Mouse (Mus musculus) liver, embryonic 12.5 days (tissue): ENCODE measurements around the gene Hexb. TPM values are rescaled to one million over a fixed set of nuclear protein-coding genes. Genes with fewer than 3 reads are reported as not detected.
"Not testable (repeated sequence)": the region's sequence is repeated elsewhere in the genome, so short reads cannot be mapped to it uniquely, and the experiment has no call there.

Experiments used
- ATAC-seq: fragments of 200-750 bp; cut with Nextera tagmentation; 2 replicates; pipeline ENCODE4 v1.8.0; 2017; ENCODE audit warnings: moderate number of reproducible peaks, mild to moderate bottlenecking, moderate library complexity
- H3K27ac ChIP-seq: fragments of 300-500 bp; sonication (generic); 2 replicates; pipeline ENCODE4 v1.5.1; 2016; ENCODE audit warnings: mild to moderate bottlenecking
- H3K27me3 ChIP-seq: fragments of 300-500 bp; sonication (generic); replicated peaks from 2 replicates; pipeline ENCODE4 v1.6.1; 2016; ENCODE audit warnings: mild to moderate bottlenecking, moderate library complexity
- H3K36me3 ChIP-seq: fragments of 300-500 bp; sonication (generic); 2 replicates; pipeline ENCODE4 v1.6.1; 2016; ENCODE audit warnings: mild to moderate bottlenecking, moderate library complexity
- H3K4me1 ChIP-seq: fragments of 300-500 bp; sonication (generic); 2 replicates; pipeline ENCODE4 v1.6.1; 2016
- H3K4me2 ChIP-seq: fragments of 300-500 bp; sonication (generic); 2 replicates; pipeline ENCODE4 v1.6.1; 2016; ENCODE audit warnings: mild to moderate bottlenecking, moderate library complexity
- H3K4me3 ChIP-seq: fragments of 300-500 bp; sonication (generic); 2 replicates; pipeline ENCODE4 v1.5.1; 2016; ENCODE audit warnings: mild to moderate bottlenecking, moderate library complexity
- H3K9ac ChIP-seq: fragments of 300-500 bp; sonication (generic); 2 replicates; pipeline ENCODE4 v1.6.1; 2016; ENCODE audit warnings: mild to moderate bottlenecking, moderate library complexity
- H3K9me3 ChIP-seq: fragments of 300-500 bp; sonication (generic); replicated peaks from 2 replicates; pipeline ENCODE4 v1.6.1; 2016; ENCODE audit warnings: mild to moderate bottlenecking, moderate library complexity
- WGBS: fragments of 180-500 bp; shearing (Covaris S2); methylation state at CpG from one replicate; pipeline ENCODE4 v1.1.7; 2016; ENCODE audit not compliant: insufficient replicate concordance; 5-methylcytosine and 5-hydroxymethylcytosine counted together
- polyA plus RNA-seq: library from polyadenylated mRNA; unstranded; fragments of >200 nt; fragmentation: Nextera tagmentation; extraction: Ambion mirVana; gene quantifications from 2 replicates; pipeline ENCODE4 v1.2.1, GENCODE M21; 2016

Hexb gene
- polyA plus RNA-seq, 1 experiment from 2014 or later = 14.1 TPM

DNA sequence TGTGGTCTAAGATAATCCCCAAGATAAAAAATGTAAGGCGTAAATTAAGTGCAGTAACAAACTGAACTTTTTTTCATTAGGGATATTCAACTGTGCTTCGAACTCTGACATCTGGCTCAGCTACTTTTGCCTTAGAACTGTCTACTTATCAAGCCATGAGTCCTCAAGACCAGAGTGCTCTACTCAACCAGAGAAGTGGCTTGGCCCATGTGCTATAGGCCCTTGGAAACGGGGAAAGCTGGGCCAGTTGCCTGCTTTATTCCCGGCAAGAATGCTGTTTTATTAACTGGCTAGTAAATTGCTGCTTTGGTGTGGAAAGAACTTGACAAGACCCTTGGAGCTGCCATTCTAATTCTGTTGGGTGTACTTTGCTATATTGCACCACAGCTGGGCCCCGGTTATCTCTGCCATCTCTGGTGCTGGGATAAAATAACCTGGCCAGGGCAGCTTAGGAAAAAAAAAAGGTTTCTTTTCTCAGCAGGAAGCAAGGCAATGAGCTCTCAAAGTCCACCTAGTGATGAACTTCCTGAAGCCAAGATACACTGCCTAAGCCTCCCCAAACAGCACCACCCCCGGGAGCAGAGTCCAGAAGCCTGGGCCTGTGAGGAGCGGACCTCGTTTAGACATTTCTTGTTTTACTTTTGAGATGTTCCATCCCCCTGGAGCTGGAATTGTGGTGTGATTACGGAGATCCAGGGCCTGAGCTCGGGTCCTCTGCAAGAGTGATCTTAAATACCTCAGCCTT lies 22.5 kb downstream of the Hexb start:
- Histone ChIP-seq H3K4me2 (no peak overlapping the region), H3K36me3 (peaks cover 94% of the 10 kb centered on the region), H3K9ac (no peak overlapping the region), H3K9me3 (no peaks in the 10 kb centered on the region), H3K4me1 (no peaks in the 10 kb centered on the region), H3K27me3 (no peaks in the 10 kb centered on the region), H3K4me3 (no peak overlapping the region), H3K27ac (no peak overlapping the region)
- no peak for ATAC-seq
- 81% methylated on average over 10 of the region's 10 CpGs for WGBS

- Histone ChIP-seq H3K4me2 (no peak overlapping the region), H3K9ac (no peak overlapping the region), H3K4me1 (0 out of 2 replicates have a peak, but pooled peaks cover 2% of the 10 kb centered on the region), H3K27ac (no peak overlapping the region), H3K4me3 (no peak overlapping the region), H3K36me3 (peaks cover 71% of the 10 kb centered on the region), H3K27me3 (no peaks in the 10 kb centered on the region), H3K9me3 (no peaks in the 10 kb centered on the region)
- WGBS = 53% methylated on average over 4 of the region's 4 CpGs
- ATAC-seq = no peak
These were observed 52.3 kb downstream of the Hexb start for GRCm38 (mm10) chr13:97145834-97146233.

GRCm38 (mm10) chr13:97142321-97142720 lies 55.8 kb downstream of the Hexb start:
- Histone ChIP-seq H3K4me2 (no peak overlapping the region), H3K4me1 (peaks cover 11% of the 10 kb centered on the region), H3K27ac (no peak overlapping the region), H3K27me3 (no peaks in the 10 kb centered on the region), H3K36me3 (peaks cover 40% of the 10 kb centered on the region), H3K9ac (no peak overlapping the region), H3K4me3 (no peak overlapping the region), H3K9me3 (no peaks in the 10 kb centered on the region)
- ATAC-seq = no peak
- WGBS = 81% methylated on average over 7 of the region's 7 CpGs

DNA sequence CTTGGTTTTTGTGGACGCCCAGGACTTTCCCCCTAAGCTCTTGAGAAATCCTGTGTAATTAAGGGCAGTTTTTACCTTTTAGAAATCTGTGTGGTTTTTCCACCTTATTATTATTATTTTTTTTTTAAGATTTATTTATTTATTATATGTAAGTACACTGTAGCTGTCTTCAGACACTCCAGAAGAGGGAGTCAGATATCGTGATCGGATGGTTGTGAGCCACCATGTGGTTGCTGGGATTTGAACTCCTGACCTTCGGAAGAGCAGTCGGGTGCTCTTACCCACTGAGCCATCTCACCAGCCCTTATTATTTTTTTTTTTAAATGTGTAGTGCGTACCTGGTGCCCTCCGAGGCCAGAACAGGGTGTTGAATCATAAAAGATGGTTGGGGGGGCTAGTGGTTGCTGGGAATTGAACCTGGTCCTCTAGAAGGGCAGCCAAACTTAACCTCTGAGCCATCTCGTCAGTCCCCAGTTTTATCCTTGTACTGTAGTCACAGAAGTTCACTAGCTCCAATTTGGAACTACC lies 59.7 kb downstream of the Hexb start:
- Histone ChIP-seq H3K9ac (peak overlapping the region; percentile 84), H3K27ac (peak overlapping the region; percentile 79), H3K4me3 (peak overlapping the region; percentile 91), H3K4me1 (peaks cover 19% of the 10 kb centered on the region), H3K36me3 (peaks cover 39% of the 10 kb centered on the region), H3K4me2 (peak overlapping the region; percentile 68)
- not testable (repeated sequence) for H3K27me3 ChIP-seq, ATAC-seq, H3K9me3 ChIP-seq
- 17% methylated on average over 8 of the region's 8 CpGs for WGBS

GRCm38 (mm10) chr13:97137466-97138400 lies 60.4 kb downstream of the Hexb start, which contains the start of the genes Gfm2 and Nsa2:
Gene Gfm2, plus strand, starts transcription at chr13:97137937.
Gene Nsa2, minus strand, starts transcription at chr13:97137937.
- Histone ChIP-seq H3K27me3 (no peaks in the 10 kb centered on the region), H3K4me1 (peaks cover 16% of the 10 kb centered on the region), H3K4me2 (peak within 1 kb of the TSS; percentile 72), H3K9me3 (no peaks in the 10 kb centered on the region), H3K27ac (peak within 1 kb of the TSS; percentile 79), H3K9ac (peak within 1 kb of the TSS; percentile 84), H3K36me3 (peaks cover 39% of the 10 kb centered on the region), H3K4me3 (peak within 1 kb of the TSS; percentile 91)
- WGBS = under 1% methylated on average over 57 of the region's 57 CpGs
- peak; percentile 99 for ATAC-seq

GRCm38 (mm10) chr13:97130413-97130812 lies 67.7 kb downstream of the Hexb start:
- H3K4me1 ChIP-seq, H3K27ac ChIP-seq, H3K4me2 ChIP-seq, H3K27me3 ChIP-seq, ATAC-seq, H3K9ac ChIP-seq, H3K9me3 ChIP-seq, H3K4me3 ChIP-seq: not testable (repeated sequence)
- no CpG with 5 or more reads among the region's 2 CpGs for WGBS
- peaks cover 47% of the 10 kb centered on the region for H3K36me3 ChIP-seq

DNA sequence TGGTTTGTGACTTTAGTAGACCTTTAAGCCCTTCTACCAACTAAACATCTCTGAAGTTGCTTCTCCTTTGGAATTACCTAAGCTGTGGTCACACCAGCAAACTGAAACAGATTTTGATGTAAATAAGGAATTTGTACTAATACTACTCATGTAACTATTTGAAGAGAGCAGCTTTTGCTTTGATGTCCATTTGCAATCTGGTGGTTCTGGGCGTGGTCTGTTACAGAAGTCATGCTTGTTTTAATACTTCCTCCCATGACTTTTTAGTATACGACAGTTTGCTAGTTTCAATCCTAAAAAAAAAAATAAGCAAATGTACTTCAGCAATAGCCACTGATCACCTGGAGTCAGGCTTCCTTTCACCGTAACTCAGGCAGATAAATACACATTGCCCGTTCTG lies 68.5 kb downstream of the Hexb start:
- not testable (repeated sequence) for H3K27me3 ChIP-seq, H3K27ac ChIP-seq, H3K4me1 ChIP-seq, H3K4me3 ChIP-seq, H3K9ac ChIP-seq, H3K4me2 ChIP-seq, ATAC-seq, H3K9me3 ChIP-seq
- peaks cover 45% of the 10 kb centered on the region for H3K36me3 ChIP-seq
- WGBS = 81% methylated on average over 3 of the region's 4 CpGs

Other genes with a start within 250 kb of the Hexb start
- gene 1700029F12Rik, start 164.0 kb downstream of the Hexb start, polyA plus RNA-seq = not detected in 2 replicates
- gene Fam169a, start 131.1 kb downstream of the Hexb start, polyA plus RNA-seq = 3.8 and 4.3 TPM in 2 replicates
- gene Gm6169, start 99.1 kb downstream of the Hexb start, polyA plus RNA-seq = 0.75 and 1.5 TPM in 2 replicates
- gene Gfm2, start 60.4 kb downstream of the Hexb start, polyA plus RNA-seq = 29.0 and 31.7 TPM in 2 replicates
- gene Nsa2, start 60.4 kb downstream of the Hexb start, polyA plus RNA-seq = 41.5 and 42.2 TPM in 2 replicates
- gene Enc1, start 42.7 kb upstream of the Hexb start, polyA plus RNA-seq = 0.92 and 0.93 TPM in 2 replicates